Mouse (Mus musculus) urinary bladder, postnatal 14 days (tissue): ENCODE measurements at regions not wholly inside any gene's neighbourhood (a gene's known extent, or its start where the extent isn't known, plus 50 kb on each side); places are given as distances from the start of the nearest gene placed in this dataset.

Experiments used
- DNase-seq: peaks from one replicate; pipeline ENCODE4 v3.0.0; 2021; ENCODE audit warnings: low spot score

DNA sequence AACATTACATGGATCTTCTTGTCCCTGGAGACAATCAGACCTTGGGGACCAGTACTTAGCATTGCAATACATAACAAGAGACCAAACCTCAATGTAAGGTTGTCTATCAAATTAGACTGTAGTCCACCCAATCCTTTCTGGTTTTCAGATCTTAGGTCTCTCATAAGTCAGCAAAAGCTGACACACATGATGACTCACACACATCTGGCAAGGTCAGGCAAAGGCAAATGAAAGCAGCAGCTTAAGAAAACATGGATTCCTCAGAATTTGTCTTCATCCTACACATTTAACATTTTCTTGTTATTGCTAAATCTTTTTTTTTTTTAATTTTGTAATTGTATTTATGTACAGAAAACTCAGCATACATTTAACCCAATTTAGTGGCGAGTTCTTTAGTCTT, 52.0 kb downstream of the Gm11983 start:
- no peak for DNase-seq

- DNase-seq = no peak
Measured at GRCm38 (mm10) chr11:6782826-6783225, 54.6 kb downstream of the Gm11983 start.

GRCm38 (mm10) chr11:6779752-6780151, 57.7 kb downstream of the Gm11983 start:
- DNase-seq = no peak

DNA sequence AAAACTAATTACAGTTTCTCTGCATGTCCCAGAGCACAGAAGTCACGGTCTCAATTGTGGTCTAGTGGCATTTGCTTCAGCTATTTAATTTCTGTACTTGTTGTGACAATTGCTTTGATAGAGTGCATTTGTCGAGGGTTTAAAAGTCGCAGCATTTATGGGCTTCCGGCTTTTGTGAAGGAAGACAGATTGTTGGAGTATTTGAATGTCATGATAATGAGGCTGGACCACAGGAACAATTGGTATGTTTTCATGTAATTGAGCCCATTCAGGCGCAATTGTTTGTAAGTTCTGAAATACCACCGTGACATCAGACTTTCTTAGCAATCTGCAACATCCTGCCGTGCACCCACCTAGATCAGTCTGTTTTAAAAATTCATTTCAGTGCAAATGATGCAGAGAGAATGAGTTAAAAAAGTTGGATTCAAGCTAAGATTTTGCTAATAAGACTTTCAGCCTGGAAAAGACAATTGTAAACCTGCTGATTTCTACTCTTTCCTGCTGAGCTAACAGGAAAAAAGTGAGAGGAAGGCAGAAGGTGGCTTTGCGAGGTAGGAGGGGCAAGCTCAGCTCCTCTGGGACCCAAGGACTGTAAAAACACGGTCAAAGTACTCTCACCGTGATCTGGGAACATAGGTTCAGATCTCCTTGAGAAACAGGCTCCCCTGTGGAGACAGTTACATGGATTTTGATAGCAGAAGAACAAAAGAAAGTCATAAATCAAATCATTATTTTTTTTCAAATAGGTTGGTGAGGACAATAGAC, 58.7 kb downstream of the Gm11983 start:
- DNase-seq = no peak

GRCm38 (mm10) chr11:6777566-6777965, 59.9 kb downstream of the Gm11983 start:
- DNase-seq = no peak

DNA sequence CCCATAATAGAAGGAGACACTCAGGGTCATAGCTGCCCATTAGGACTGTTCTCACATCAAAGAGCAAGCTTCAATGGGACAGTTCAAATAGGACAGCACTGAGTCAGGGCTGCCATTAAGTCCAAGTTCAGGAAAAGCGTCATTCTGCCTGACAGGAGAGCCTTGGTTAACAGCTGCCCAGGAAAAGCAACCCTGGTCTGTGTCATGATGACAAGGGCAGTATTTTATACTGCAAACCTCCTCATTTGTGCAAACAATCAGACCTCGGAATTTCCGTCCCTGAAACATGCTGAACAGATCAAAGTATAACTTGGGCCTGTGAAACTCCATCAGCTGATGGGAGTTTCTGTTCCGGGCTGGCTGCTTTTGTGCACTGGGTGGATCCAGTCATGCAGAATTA, 62.8 kb downstream of the Gm11983 start:
- no peak for DNase-seq

DNA sequence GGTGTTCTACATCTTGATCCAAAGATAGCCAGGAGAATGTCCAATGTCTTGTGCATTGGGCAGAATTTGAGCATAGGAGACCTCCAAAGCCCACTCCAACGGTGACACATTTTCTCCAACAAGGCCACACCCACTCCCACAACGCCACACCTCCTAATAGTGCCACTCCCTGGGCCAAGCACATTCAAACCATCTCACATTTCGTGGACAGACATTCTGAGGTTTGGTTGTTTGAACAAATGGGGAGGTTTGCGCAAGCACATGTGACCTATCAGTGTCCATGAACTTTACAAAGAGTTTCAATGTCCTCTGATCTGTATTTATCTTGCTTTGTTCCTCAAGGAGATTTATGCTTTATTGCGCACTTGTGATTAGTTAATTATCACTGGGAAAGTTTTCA, 63.5 kb downstream of the Gm11983 start:
- DNase-seq = no peak

DNA sequence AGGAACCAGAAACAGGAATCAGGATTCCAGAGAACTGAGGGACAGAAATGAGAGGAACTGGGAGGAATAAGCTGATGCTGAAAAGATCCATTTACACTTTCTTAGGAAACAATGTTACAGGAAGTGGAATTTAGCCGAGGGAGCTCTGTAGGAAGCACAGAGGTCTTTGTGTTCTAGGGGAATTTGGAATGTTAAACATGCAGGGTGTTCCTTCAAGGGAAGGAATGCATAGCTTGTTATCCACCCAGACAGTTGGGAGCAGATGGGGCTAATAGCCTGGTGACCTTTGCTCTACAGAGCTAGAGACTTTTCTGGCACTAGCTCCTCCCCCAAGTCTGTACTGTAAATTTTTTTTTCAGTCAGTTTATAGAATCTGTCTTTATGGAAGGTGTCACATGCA, 64.1 kb downstream of the Gm11983 start:
- DNase-seq = no peak

GRCm38 (mm10) chr11:6769437-6769765, 68.1 kb downstream of the Gm11983 start:
- no peak for DNase-seq

- DNase-seq = peak; percentile 72
Measured at GRCm38 (mm10) chr11:6768599-6769436, 68.6 kb downstream of the Gm11983 start.

DNA sequence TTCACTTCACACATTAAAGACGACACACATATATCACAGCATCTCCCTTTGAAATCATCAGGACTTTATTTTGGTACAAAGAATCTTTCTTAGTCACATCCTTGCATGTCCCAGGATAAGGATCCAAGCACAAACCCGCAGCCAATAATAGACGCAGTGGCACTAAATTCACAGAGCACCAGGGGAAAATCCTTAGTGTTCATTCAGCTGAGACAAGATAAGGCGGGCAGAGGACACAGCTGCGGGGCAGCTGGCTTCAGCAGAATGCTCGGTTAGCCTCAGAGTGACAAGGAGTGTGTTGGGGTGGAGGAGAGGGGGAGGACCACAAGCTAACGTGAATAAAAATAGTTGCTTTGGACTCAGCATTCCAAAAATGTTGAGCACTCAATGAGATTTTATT, 70.7 kb downstream of the Gm11983 start:
- no peak for DNase-seq

DNA sequence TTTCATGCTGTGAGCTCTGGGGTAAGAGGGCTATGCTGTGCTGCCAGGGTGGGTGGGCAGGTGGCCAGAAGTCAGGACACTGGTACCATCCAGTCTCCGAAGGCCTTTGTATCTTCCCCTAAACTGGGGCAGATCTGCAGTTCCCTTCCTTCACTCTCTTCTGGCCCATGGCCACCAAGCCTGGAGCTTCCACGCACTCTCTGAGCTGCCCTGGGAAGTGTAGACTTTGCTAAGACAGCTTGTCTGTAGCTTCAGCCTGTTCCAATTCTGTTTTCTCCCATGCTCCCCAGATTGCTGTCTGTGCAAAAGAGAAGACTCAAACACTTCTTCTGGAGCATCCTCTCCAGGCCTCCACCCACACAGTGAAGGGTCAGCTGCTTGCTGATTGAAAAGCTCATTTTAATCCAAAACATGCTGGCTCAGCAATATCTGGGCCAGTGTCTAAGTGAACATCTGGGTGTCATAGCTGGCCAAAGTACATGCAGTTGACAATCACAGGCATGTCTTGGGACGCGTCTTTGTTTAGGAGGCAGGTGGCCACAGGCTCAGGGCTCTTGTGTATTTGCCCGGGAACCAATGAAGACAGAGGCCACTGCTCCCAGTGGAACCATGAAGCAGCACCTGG, 72.0 kb downstream of the Gm11983 start:
- no peak for DNase-seq

- DNase-seq = no peak
Measured at GRCm38 (mm10) chr11:6764186-6764585, 73.3 kb downstream of the Gm11983 start.

DNA sequence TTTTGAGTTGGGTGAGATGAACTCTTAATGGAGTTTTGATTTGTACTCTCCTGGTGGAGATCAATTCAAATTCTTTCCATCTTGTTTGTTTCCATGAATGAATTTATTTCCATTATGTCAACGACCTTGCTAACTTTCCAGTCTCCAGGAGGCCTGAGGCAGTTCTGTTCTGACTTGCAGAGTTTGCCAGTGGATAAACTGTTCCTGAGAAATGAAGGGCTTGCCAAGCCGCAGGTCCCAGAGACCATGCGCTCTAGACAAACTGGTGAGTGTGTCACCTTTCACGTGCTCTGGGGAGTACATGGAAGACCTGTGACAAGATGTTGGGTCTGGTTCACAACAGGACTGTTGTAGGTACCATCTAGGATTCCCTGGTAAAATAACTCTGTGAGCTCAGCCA, 74.5 kb downstream of the Gm11983 start:
- DNase-seq = no peak

DNA sequence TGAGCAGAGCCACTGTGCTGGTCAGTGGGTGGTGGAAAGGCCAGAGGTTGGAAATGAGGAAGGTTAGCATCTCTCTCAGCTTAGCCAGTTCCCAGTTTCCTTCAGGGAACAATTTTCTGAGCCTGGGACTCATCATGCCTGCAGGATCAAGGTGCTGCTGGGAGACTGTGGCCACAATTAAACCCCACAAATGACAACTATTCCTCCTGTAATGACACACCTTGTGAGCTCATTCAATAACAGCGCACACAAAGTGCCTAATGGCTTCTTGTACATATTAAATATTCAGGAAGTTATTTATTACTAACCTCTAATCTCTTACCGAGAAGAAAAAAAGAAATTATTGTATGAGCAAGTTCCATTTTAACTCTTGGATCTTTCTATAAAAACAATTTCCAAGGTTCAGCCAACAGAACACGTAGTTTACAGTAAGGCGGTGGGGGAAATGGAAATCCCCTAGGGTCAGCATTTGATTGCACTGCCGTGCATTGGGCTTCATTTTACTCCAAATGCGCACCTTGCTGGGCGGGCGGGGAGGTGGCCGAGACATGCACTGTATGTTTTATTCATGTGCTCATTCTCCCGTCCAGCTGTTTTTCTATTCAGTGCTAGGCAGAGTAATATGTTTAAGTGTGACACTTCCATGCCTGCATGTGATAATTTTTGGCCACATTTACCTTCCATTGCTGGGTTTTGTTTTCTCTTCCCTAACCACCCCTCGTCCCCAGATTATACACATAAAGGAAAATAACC, 75.4 kb downstream of the Gm11983 start:
- no peak for DNase-seq

DNA sequence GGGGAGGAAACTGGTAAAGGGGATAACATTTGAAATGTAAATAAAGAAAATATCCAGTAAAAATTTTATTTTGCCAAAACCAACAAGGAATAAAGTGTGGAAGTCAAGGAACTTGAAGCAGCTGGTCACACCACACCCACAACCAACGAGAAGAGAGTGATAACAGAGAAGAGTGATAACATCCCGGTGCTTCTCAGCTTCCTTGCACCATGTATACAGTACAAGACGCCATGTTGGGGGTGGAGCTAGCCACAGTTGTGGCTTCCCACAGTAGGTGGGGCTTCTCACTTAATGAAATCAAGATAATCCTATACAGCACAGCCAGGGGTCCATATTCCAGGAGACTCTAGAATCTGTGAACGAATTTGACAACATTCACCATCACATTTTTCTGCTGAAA, 77.9 kb downstream of the Gm11983 start:
- no peak for DNase-seq

DNA sequence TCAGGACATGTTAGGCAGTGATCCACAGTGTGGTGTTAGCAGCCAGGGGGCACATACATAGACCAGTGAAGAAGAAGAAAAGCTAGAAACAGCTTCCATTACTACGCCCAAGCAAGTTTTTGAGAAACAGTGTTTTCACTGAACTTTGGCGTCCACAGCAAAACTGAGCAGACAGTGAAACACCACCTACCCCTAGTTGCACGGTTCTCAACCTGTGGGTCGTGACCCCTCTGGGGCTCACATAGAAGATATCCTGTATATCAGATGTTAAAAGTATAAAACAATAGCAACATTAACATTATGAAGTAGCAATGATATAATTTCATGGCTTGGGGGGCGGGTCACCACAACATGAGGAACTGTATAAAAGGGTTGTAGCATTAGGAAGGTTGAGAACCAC, 81.1 kb downstream of the Ramp3 start:
- DNase-seq = no peak

DNA sequence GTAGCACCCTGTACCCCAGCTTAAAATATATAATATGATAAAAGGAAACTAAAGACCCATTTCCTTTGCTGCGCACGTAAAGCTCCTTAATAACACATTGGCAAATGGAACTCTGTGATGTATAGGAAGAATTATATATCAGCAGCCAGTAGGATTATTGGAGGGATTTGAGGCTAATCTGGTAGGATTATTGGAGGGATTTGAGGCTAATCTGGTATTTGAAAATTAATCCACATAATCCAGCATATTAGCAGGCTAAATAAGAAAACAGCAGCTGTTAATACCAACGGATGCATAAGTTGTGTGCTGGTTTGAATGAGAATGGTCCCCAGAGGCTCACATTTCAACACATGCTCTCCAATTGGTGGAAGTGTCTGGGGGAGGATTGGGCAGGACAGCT, 80.3 kb downstream of the Ramp3 start:
- no peak for DNase-seq

- no peak for DNase-seq
Measured at GRCm38 (mm10) chr11:6738163-6738562, 79.8 kb downstream of the Ramp3 start.

- DNase-seq = no peak
Measured at GRCm38 (mm10) chr11:6734746-6735430, 76.6 kb downstream of the Ramp3 start.

GRCm38 (mm10) chr11:6731505-6731904, 73.2 kb downstream of the Ramp3 start:
- no peak for DNase-seq
